Mouse (Mus musculus) testis, adult 2 months (tissue): ENCODE measurements around the gene Slc44a1.

Experiments used
- CTCF ChIP-seq: fragments of 200-500 bp; IDR thresholded peaks from 2 replicates; pipeline ENCODE4 v1.5.1; 2012; ENCODE audit warnings: low read depth, mild to moderate bottlenecking, inconsistent platforms, low read length, moderate library complexity; ENCODE audit not compliant: control insufficient read depth, insufficient read depth, insufficient replicate concordance
- POLR2A ChIP-seq: fragments of 200-500 bp; IDR thresholded peaks from 2 replicates; pipeline ENCODE4 v1.6.1; 2012; ENCODE audit warnings: low read depth, mild to moderate bottlenecking, inconsistent platforms, low read length, moderate library complexity; ENCODE audit not compliant: control insufficient read depth

DNA sequence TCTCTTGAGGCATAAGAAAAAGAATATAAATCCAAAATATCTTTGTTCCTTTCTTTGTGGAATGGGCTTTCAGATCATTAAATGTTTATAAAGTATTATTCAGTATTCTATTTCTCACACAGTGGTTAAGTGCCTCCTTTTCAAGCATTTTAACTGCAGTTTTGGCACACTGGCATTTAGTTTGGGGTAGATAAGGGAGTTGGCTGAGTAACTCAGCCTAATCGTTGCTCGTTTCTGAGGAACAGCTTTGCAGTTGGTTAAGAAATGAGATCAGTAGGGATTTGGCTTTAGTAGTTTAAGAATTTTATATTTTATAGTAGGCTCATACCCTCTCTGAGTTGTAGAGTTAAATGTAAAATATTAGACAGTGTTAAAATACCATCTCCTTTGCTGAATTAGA, 97.3 kb downstream of the Slc44a1 start:
- no peak for TF ChIP-seq CTCF
- TF ChIP-seq POLR2A = no peak
